Mouse (Mus musculus): Measurements from ENCODE around the gene Lyzl6.

DNA sequence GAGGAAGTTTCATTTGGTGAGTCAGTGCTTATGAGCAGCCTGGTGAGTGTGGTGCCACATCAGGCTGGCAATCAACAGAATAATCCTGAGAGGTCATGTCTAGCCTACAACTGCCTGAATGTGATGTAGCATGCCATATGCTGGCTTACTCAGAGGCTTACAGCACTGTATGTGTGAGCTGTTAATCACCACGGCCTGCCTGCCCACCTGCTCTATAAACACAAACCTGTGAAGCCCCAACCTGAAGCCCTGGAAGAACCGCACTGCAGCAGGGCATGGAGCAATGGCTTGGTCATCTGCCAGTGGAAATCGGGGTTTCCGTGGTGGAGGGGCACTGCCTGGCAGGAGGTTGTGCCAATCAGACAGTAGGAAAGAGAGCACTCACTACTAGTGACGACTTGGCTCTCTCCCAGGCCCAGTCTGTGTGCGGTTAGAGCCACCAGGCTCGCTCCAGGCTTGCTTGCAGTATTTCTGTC lies 46.6 kb upstream of the Lyzl6 start:
- TF ChIP-seq CTCF (IDR thresholded peaks at IDR 0.05; ENCODE audit: low read depth) (no peak), EP300 (IDR thresholded peaks at IDR 0.05; ENCODE audit: low read depth) (no peak)
